Mouse (Mus musculus) spleen, postnatal 14 days (tissue): Measurements from ENCODE around the gene Spats2l.
A peak's percentile ranks its signal among the peaks of the same experiment; 100 is the strongest.

ENCODE experiments used
- DNase-seq, 2 experiments: peaks; one replicate each; pipeline ENCODE4 v3.0.0; 2021 to 2022; ENCODE audit warnings: low spot score in 2 of 2

Spats2l gene

GRCm38 (mm10) chr1:57969327-57970271 is 195.6 kb downstream of the Spats2l start:
- DNase-seq, result peak; percentile 93 to 94

- DNase-seq, result no peak
These were observed 197.6 kb downstream of the Spats2l start for GRCm38 (mm10) chr1:57971588-57971987.

- DNase-seq, result no peak
These were observed 202.9 kb downstream of the Spats2l start for GRCm38 (mm10) chr1:57976860-57977259.

GRCm38 (mm10) chr1:57989052-57989600 is 215.2 kb downstream of the Spats2l start:
- no peak for DNase-seq

GRCm38 (mm10) chr1:57991277-57991676 is 217.3 kb downstream of the Spats2l start:
- DNase-seq, result no peak

GRCm38 (mm10) chr1:57995432-57996132 is 221.6 kb downstream of the Spats2l start, which contains the start of gene Sgo2a:
Sgo2a (plus strand) TSS chr1:57995971.
- peak; percentile 80 to 92 for DNase-seq

- peak in 1 of 2 experiments; percentile 1 for DNase-seq
These were observed 222.2 kb downstream of the Spats2l start for GRCm38 (mm10) chr1:57996133-57996615.
